Mouse (Mus musculus): Measurements from ENCODE around the gene Borcs7. TPM values are rescaled to one million over a fixed set of nuclear protein-coding genes. Genes with fewer than 3 reads are reported as not detected.

Borcs7 gene
- polyA plus RNA-seq, 1 experiment: 0.10 TPM

DNA sequence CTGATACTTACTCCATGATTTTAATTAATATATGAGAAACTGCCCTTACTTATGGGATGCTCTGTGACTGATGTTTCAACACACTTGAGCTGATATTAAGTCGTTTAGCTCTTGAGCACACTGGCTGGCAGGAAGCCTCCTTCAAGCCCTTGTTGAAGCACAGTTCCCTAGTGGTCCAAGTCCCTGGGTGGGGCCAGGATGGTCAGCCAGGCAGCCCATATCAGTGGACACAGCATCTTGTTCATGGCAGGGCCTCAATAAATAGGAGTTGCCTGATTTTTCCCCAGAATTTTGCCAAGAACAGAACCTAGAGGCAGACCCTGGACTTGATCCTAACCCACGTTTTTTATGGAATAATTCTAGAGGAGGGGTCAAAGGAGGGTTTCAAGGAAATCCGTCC is 42.5 kb upstream of the Borcs7 start:
- no peaks in the 10 kb centered on the region for H3K27me3 ChIP-seq (ENCODE audit: control insufficient read depth)
- no peaks in the 10 kb centered on the region for H3K4me1 ChIP-seq (ENCODE audit: control insufficient read depth)
- peaks cover 49% of the 10 kb centered on the region for H3K36me3 ChIP-seq (ENCODE audit: control insufficient read depth)

DNA sequence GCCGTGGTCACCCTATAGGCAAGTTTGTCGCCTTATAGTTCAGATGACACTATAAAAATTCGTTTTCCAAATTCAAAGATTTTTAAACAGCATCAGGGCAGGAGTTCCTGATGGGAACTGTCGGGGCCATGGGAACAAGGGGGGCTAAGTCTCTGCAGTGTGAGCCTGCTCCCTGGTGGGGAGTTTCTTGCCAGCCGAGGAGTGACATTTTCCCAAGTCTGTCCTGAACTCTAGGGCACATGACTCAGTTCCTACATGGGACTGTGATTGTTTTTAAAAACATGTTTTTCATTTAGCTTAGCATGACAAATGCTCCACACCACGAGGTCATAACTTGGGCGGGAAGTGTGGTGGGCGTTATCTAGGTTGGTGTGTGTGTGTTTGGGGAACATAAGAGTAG is 41.9 kb upstream of the Borcs7 start:
- Histone ChIP-seq H3K36me3 (ENCODE audit: control insufficient read depth) (peaks cover 55% of the 10 kb centered on the region), H3K27me3 (ENCODE audit: control insufficient read depth) (no peaks in the 10 kb centered on the region), H3K4me3 (replicated peaks) (no peak overlapping the region), H3K9me3 (ENCODE audit: control insufficient read depth, low read length) (no peaks in the 10 kb centered on the region), H3K4me1 (ENCODE audit: control insufficient read depth) (no peaks in the 10 kb centered on the region)
- TF ChIP-seq GATA1 (IDR thresholded peaks at IDR 0.05; ENCODE audit: low read length): no peak
- no peak for TF ChIP-seq TAL1 (IDR thresholded peaks at IDR 0.05; ENCODE audit: low read length)

More for the DNA sequence above, 42.5 kb upstream of the Borcs7 start:
- H3K4me3 ChIP-seq (replicated peaks): no peak overlapping the region
- no peaks in the 10 kb centered on the region for H3K9me3 ChIP-seq (ENCODE audit: control insufficient read depth, low read length)
- no peak for TF ChIP-seq TAL1 (IDR thresholded peaks at IDR 0.05; ENCODE audit: low read length)
- TF ChIP-seq GATA1 (IDR thresholded peaks at IDR 0.05; ENCODE audit: low read length): no peak

DNA sequence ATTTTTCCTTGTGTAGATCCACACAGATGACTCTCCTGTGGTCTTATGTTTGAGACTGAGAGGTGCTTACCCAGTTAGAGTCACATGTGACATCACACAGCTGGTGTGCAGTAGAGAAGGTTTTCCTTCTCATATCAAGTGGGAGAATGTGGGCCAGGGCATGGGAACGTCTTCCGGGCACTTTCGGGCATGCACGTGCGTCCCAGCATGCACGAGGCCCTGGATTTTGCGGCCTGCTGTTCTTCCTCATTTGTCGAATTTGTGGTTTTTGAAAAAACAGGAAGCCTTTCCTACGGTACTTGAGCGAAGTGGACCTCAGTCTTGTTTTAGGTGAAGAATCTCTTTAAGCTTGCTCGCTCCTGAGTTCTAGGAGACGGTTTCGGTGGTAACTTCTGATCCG is 41.1 kb upstream of the Borcs7 start:
- Histone ChIP-seq H3K36me3 (ENCODE audit: control insufficient read depth) (peaks cover 62% of the 10 kb centered on the region), H3K4me3 (replicated peaks) (no peak overlapping the region), H3K9me3 (ENCODE audit: control insufficient read depth, low read length) (no peaks in the 10 kb centered on the region), H3K4me1 (ENCODE audit: control insufficient read depth) (no peaks in the 10 kb centered on the region; the same call in 1 of the 2 replicates), H3K27me3 (ENCODE audit: control insufficient read depth) (no peaks in the 10 kb centered on the region)
- TF ChIP-seq GATA1 (IDR thresholded peaks at IDR 0.05; ENCODE audit: low read length) (no peak), TAL1 (IDR thresholded peaks at IDR 0.05; ENCODE audit: low read length) (no peak)

DNA sequence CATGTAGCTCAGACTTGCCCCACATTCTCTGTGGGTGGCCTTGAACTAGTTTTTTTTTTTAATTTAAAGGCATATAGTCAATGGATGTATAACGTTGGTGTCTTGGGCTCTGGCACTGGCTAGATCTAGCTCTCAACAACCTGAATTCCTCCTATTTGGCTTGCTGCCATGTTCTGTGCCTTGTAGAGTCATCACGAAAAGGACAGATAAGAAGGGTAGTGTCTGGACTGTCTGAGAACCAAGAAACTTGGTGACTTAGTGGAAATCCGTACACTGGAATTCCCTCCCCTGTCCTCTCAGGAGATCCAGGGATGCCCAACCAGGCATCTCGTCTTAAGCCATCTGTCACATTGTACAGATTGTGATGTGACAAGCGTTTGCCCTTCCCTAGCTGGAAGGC is 36.5 kb upstream of the Borcs7 start:
- TF ChIP-seq TAL1 (IDR thresholded peaks at IDR 0.05; ENCODE audit: low read length) (no peak), GATA1 (IDR thresholded peaks at IDR 0.05; ENCODE audit: low read length) (no peak)
- H3K4me1 ChIP-seq (ENCODE audit: control insufficient read depth): no peaks in the 10 kb centered on the region; the same call in 1 of the 2 replicates
- H3K9me3 ChIP-seq (ENCODE audit: control insufficient read depth, low read length): no peaks in the 10 kb centered on the region
- H3K4me3 ChIP-seq (replicated peaks): no peak overlapping the region
- no peaks in the 10 kb centered on the region for H3K27me3 ChIP-seq (ENCODE audit: control insufficient read depth)
- peaks cover 68% of the 10 kb centered on the region for H3K36me3 ChIP-seq (ENCODE audit: control insufficient read depth)

DNA sequence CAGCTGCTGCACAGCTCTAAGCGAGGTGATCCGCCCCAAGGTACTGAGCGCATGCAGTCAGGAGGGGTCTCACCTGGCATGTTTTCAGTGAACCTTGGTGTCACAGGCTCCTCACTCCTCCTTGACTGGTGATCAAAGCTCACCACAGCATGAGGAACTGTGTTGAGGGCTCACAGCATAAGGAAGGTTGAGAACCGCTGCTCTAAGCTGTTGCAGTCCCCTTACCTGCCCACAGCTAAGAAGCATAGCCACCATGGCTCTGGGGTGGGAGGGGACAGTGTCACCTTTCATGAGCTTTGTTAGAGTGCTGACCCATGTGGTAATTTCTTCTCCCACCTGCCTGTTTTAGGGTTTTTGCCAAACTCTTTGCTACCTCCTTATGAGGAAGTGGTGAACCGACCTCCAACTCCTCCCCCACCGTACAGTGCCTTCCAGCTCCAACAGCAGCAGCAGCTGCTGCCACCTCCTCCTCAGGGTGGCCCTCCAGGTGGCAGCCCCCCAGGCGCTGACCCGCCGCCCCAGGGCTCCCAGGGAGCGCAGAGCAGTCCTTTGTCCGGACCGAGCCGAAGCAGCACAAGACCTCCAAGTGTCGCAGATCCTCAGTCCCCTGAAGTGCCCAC is 36.0 kb upstream of the Borcs7 start:
- Histone ChIP-seq H3K36me3 (ENCODE audit: control insufficient read depth) (peaks cover 64% of the 10 kb centered on the region), H3K4me3 (replicated peaks) (no peak overlapping the region), H3K4me1 (ENCODE audit: control insufficient read depth) (no peaks in the 10 kb centered on the region; the same call in 1 of the 2 replicates), H3K27me3 (ENCODE audit: control insufficient read depth) (no peaks in the 10 kb centered on the region), H3K9me3 (ENCODE audit: control insufficient read depth, low read length) (no peaks in the 10 kb centered on the region)
- TF ChIP-seq GATA1 (IDR thresholded peaks at IDR 0.05; ENCODE audit: low read length) (no peak), TAL1 (IDR thresholded peaks at IDR 0.05; ENCODE audit: low read length) (no peak)

DNA sequence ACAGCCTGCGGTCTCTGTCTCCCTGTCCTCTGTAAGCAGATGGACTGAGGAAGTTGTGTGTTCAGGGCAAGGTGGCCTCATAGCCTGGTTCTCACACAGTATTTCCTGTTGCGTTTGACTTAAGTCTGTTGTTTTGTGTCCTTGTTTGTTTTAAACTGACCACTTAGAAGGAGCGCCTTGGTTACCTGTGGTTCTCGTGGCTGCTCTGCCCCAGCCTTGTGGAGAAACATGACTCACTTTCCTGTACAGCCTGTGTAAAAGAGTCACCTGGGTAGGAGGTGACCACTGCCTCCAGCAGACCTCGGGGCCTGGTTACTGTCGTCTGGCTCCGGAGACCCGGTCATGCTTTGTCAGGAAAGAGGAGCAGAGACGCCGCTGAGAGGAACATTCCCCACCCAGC is 34.1 kb upstream of the Borcs7 start:
- no peaks in the 10 kb centered on the region for H3K27me3 ChIP-seq (ENCODE audit: control insufficient read depth)
- no peaks in the 10 kb centered on the region; the same call in 1 of the 2 replicates for H3K4me1 ChIP-seq (ENCODE audit: control insufficient read depth)
- TF ChIP-seq GATA1 (IDR thresholded peaks at IDR 0.05; ENCODE audit: low read length) (no peak), TAL1 (IDR thresholded peaks at IDR 0.05; ENCODE audit: low read length) (no peak)
- peaks cover 57% of the 10 kb centered on the region for H3K36me3 ChIP-seq (ENCODE audit: control insufficient read depth)
- H3K4me3 ChIP-seq (replicated peaks): no peak overlapping the region
- H3K9me3 ChIP-seq (ENCODE audit: control insufficient read depth, low read length): no peaks in the 10 kb centered on the region

DNA sequence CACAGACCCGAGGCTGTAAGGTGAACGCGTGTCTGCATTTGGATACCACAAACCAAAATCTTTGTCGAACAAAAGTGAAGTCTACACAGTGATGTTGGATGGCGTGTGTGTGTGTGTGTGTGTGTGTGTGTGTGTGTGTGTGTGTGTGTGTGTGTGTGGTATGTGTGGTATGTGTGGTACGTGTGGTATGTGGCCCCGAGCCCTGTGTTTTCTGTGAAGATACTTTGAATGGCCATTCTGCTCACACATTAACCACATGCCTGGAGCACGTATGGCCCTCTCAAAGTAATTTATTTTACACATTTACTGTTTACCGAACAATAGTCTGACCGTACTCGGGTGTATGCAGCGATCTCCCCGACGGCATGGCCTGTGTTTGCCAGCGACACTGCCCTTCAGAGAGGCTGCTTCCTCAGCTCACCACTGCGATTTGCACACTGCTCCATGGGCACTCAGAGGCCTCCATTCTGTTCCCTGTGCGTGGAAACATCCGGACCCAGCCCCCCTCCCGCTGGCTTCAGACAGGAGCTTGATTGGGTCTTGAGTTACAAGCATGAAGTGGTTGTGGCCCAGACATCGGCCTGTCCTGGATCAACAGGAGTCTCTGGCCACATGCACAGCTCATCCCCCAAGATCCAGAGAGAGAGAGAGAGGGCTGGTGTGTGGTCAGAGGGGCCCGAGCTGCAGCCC is 33.4 kb upstream of the Borcs7 start:
- Histone ChIP-seq H3K4me3 (replicated peaks) (no peak overlapping the region), H3K27me3 (ENCODE audit: control insufficient read depth) (no peaks in the 10 kb centered on the region), H3K36me3 (ENCODE audit: control insufficient read depth) (peaks cover 57% of the 10 kb centered on the region), H3K9me3 (ENCODE audit: control insufficient read depth, low read length) (no peaks in the 10 kb centered on the region), H3K4me1 (ENCODE audit: control insufficient read depth) (no peaks in the 10 kb centered on the region; the same call in 1 of the 2 replicates)
- TF ChIP-seq TAL1 (IDR thresholded peaks at IDR 0.05; ENCODE audit: low read length) (no peak), GATA1 (IDR thresholded peaks at IDR 0.05; ENCODE audit: low read length) (no peak)

GRCm38 (mm10) chr19:46657339-46658020 is 32.2 kb upstream of the Borcs7 start:
- Histone ChIP-seq H3K4me1 (ENCODE audit: control insufficient read depth) (no peaks in the 10 kb centered on the region; the same call in 1 of the 2 replicates), H3K9me3 (ENCODE audit: control insufficient read depth, low read length) (no peaks in the 10 kb centered on the region), H3K4me3 (replicated peaks) (no peak overlapping the region), H3K36me3 (ENCODE audit: control insufficient read depth) (peaks cover 48% of the 10 kb centered on the region), H3K27me3 (ENCODE audit: control insufficient read depth) (no peaks in the 10 kb centered on the region)
- TF ChIP-seq GATA1 (IDR thresholded peaks at IDR 0.05; ENCODE audit: low read length): no peak
- no peak for TF ChIP-seq TAL1 (IDR thresholded peaks at IDR 0.05; ENCODE audit: low read length)

- Histone ChIP-seq H3K4me1 (ENCODE audit: control insufficient read depth) (no peaks in the 10 kb centered on the region; the same call in 1 of the 2 replicates), H3K4me3 (replicated peaks) (no peak overlapping the region), H3K9me3 (ENCODE audit: control insufficient read depth, low read length) (no peaks in the 10 kb centered on the region), H3K27me3 (ENCODE audit: control insufficient read depth) (no peaks in the 10 kb centered on the region), H3K36me3 (ENCODE audit: control insufficient read depth) (peaks cover 40% of the 10 kb centered on the region)
- no peak for TF ChIP-seq TAL1 (IDR thresholded peaks at IDR 0.05; ENCODE audit: low read length)
- TF ChIP-seq GATA1 (IDR thresholded peaks at IDR 0.05; ENCODE audit: low read length): no peak
Measured at GRCm38 (mm10) chr19:46658348-46658747, 31.4 kb upstream of the Borcs7 start.
